Mouse (Mus musculus): ENCODE data around the gene Rhox9. TPM values are rescaled to one million over a fixed set of nuclear protein-coding genes. Genes with fewer than 3 reads are reported as not detected.
"Not testable (repeated sequence)": the region's sequence is repeated elsewhere in the genome, so short reads cannot be mapped to it uniquely, and the experiment has no call there.

Gene Rhox9
- polyA plus RNA-seq (2016; fragmentation: Nextera tagmentation; extraction: Ambion mirVana) = not detected in 2 replicates

DNA sequence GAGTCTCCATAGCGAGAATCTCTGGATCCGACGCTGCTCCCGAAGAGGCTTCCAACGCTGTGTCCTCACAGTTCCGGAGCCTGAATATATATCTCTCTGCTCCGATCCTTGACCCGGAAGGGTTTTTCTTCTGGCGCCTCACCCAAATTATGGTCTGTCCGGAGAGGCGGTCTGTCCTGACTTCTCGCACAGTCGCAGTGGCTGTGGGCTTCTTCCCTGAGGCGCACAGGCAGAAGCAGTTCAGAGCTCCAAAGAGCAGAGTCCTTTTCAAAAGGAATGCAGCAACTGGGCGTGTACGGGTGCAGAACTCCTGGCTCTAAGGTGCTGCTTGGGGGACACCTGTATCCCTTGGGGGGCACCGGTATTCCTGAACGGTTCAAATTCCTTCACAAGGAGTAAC, at the start of gene Rhox9:
Gene Rhox9 (minus strand): TSS at position 101 of the 400 bp plus-strand sequence.
- H3K27ac ChIP-seq (replicated peaks); H3K4me3 ChIP-seq; H3K4me2 ChIP-seq (replicated peaks); ATAC-seq (ENCODE audit: low FRiP score, low read depth); H3K9ac ChIP-seq (replicated peaks); H3K27me3 ChIP-seq; H3K9me3 ChIP-seq; H3K36me3 ChIP-seq; H3K4me1 ChIP-seq: not testable (repeated sequence)
- whole genome bisulfite sequencing = 91% methylated on average over 10 of the region's 18 CpGs

DNA sequence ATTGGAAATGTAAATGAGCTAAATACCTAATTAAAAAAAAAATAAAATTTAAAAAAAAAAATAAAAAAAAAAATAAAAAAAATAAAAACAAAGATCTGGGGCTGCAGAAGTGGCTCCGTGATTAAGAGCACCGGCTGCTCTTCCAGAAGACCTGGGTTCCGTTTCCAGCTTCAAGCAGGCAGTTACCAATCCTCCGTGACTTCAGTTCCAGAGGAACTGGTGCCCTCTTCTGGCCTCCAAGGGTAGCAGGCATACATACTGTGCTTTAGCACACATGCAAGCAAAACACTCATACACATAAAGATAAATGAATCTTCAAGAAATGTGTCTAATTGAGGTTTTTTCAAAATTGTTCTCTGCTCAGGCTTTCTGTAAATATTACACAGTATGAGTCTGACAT, 14.7 kb upstream of the Rhox9 start:
- Histone ChIP-seq H3K36me3 (no peaks in the 10 kb centered on the region), H3K4me1 (no peaks in the 10 kb centered on the region), H3K4me3 (no peak overlapping the region), H3K4me2 (replicated peaks) (no peak overlapping the region), H3K9me3 (no peaks in the 10 kb centered on the region), H3K27me3 (no peaks in the 10 kb centered on the region), H3K27ac (replicated peaks) (no peak overlapping the region), H3K9ac (replicated peaks) (no peak overlapping the region)
- ATAC-seq (ENCODE audit: low FRiP score, low read depth) = no peak
- WGBS = 60% methylated on average over 4 of the region's 4 CpGs

DNA sequence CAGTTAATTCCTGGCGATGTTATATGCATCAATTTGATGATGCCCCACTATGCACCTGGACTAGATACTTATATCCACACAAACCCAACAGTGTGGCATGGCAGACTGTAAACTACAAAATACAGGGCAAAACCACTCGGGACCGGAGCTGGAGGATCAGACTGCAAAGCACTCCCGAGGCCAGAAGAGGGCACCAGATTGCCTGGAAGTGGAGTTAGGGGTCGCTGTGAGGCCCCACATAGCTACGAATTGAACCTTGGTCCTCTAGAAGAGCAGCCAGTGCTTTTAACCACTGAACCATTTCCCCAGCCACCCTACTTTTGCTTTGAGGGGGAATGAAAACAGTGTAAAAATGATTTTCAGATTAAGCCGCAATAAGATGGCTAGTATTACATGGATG, 7.0 kb upstream of the Rhox9 start:
- Histone ChIP-seq H3K9ac (replicated peaks) (no peak overlapping the region), H3K4me3 (no peak overlapping the region), H3K36me3 (no peaks in the 10 kb centered on the region), H3K27me3 (no peaks in the 10 kb centered on the region), H3K27ac (replicated peaks) (no peak overlapping the region), H3K4me1 (no peaks in the 10 kb centered on the region), H3K9me3 (no peaks in the 10 kb centered on the region), H3K4me2 (replicated peaks) (no peak overlapping the region)
- WGBS = 65% methylated on average over 7 of the region's 7 CpGs
- ATAC-seq (ENCODE audit: low FRiP score, low read depth) = no peak

DNA sequence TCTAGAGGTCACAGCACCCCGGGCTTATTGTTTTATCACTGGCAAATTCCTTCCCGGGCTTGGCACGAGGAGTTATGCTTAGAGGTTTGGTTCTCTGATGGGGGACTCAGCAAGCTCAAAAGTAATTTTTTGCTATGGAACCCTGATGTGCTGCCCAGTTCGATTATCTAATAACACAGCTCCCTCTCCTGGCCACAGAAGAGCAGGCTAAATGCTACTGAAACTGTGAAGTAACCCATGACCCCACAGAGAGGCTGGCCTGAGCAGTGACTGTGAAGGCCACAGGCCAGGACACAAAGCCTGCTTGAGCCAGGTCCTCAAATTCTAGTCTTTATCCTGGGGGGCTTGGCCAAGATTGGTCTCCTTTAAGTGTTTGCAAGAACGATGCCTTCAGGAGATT, 2.2 kb upstream of the Rhox9 start:
- ATAC-seq (ENCODE audit: low FRiP score, low read depth) = no peak
- no peaks in the 10 kb centered on the region for H3K27me3 ChIP-seq
- H3K4me1 ChIP-seq = no peaks in the 10 kb centered on the region
- no peak overlapping the region for H3K9ac ChIP-seq (replicated peaks)
- 80% methylated on average over 5 of the region's 5 CpGs for WGBS
- no peak overlapping the region for H3K4me3 ChIP-seq
- no peaks in the 10 kb centered on the region for H3K9me3 ChIP-seq
- no peak overlapping the region for H3K4me2 ChIP-seq (replicated peaks)
- H3K36me3 ChIP-seq = no peaks in the 10 kb centered on the region
- H3K27ac ChIP-seq (replicated peaks) = no peak overlapping the region

DNA sequence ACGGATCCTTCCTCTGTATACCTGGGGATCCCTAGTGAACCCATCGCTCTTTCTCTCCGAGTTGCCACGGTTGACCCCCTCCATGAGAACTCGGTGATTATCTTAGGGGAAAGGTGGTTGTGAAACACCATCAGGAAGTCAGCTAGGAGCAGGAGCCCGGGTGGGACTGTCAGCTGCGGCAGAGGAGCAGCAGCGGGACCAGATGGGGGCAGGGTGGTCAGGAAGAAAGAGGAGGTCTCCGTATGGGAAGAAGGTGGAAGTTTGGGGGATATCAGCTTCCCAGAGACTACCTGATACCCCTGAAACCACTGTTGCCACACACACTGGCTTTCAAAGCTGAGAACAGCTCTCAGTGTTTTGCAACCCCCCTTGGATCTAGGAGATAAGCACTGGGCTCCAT, 4.4 kb downstream of the Rhox9 start, which contains the start of gene Rhox7b:
Gene Rhox7b (minus strand): TSS at position 101 of the 400 bp plus-strand sequence.
- not testable (repeated sequence) for H3K4me3 ChIP-seq; H3K27ac ChIP-seq (replicated peaks); ATAC-seq (ENCODE audit: low FRiP score, low read depth); H3K4me1 ChIP-seq; H3K36me3 ChIP-seq; H3K27me3 ChIP-seq; H3K9ac ChIP-seq (replicated peaks); H3K9me3 ChIP-seq; H3K4me2 ChIP-seq (replicated peaks)
- WGBS = 85% methylated on average over 9 of the region's 9 CpGs

DNA sequence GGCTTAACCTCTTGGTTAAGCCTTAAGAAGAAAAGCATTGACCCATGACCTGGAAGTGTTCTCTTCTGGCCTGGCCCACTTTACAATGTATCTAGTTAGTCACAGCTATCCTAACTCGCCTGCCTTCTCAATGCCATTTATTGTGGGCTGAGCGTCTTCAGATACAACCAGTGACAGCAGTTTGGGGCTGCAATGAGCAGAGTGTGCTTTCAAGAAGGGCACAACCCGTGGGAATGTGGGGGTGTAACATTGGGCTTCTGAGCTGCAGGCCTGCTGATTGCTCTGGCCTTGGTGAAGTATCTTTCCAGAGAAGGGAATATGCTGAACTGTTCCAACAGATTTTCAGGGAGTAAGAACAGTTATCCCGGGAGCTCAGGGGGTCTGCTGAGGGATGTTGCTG, 22.7 kb downstream of the Rhox9 start, which contains the start of gene Rhox8:
Gene Rhox8 (minus strand): TSS at position 101 of the 400 bp plus-strand sequence.
- 77% methylated on average over 4 of the region's 4 CpGs for whole genome bisulfite sequencing
- ATAC-seq (ENCODE audit: low FRiP score, low read depth) = no peak
- Histone ChIP-seq H3K4me1 (no peaks in the 10 kb centered on the region), H3K9ac (replicated peaks) (no peak within 1 kb of the TSS), H3K4me2 (replicated peaks) (no peak within 1 kb of the TSS), H3K27me3 (no peaks in the 10 kb centered on the region), H3K9me3 (no peaks in the 10 kb centered on the region), H3K4me3 (no peak within 1 kb of the TSS), H3K36me3 (no peaks in the 10 kb centered on the region), H3K27ac (replicated peaks) (no peak within 1 kb of the TSS)

DNA sequence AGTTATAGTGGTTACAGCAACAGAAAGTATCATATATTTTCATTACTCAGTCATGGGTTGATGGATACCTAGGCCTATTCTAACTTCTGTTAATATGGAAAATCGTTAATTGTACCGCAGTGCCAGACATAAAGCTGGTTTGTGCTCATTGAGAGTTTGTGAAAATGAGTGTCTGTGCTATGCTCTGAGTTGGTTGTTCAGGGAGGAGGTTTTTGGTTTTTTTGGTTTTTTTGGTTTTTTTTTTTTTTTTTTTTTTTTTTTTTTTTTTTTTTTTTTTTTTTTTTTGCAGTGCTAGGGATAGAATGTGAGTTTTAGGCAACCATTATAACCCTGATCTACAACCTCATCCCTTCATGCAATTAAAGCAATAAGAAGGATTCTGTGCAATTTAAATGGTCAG, 29.9 kb downstream of the Rhox9 start:
- no peak for ATAC-seq (ENCODE audit: low FRiP score, low read depth)
- H3K9ac ChIP-seq (replicated peaks) = no peak overlapping the region
- no peak overlapping the region for H3K4me3 ChIP-seq
- no peaks in the 10 kb centered on the region for H3K4me1 ChIP-seq
- no peaks in the 10 kb centered on the region for H3K27me3 ChIP-seq
- H3K27ac ChIP-seq (replicated peaks) = no peak overlapping the region
- no peaks in the 10 kb centered on the region for H3K9me3 ChIP-seq
- no peak overlapping the region for H3K4me2 ChIP-seq (replicated peaks)
- WGBS = 96% methylated on average over 2 of the region's 2 CpGs
- no peaks in the 10 kb centered on the region for H3K36me3 ChIP-seq

Other genes starting within 250 kb of the Rhox9 start
- gene Rhox3h, start 233.0 kb downstream of the Rhox9 start, polyA plus RNA-seq (2016; fragmentation: Nextera tagmentation; extraction: Ambion mirVana) = not detected in 2 replicates
- not detected in 2 replicates for gene Rhox2h, start 228.5 kb downstream of the Rhox9 start, polyA plus RNA-seq (2016; fragmentation: Nextera tagmentation; extraction: Ambion mirVana)
- 1.1 and 1.3 TPM in 2 replicates for gene Rhox5, start 96.9 kb downstream of the Rhox9 start, polyA plus RNA-seq (2016; fragmentation: Nextera tagmentation; extraction: Ambion mirVana)
- not detected in 2 replicates for gene Rhox6, start 74.9 kb downstream of the Rhox9 start, polyA plus RNA-seq (2016; fragmentation: Nextera tagmentation; extraction: Ambion mirVana)
- gene Rhox7a, start 70.1 kb downstream of the Rhox9 start, polyA plus RNA-seq (2016; fragmentation: Nextera tagmentation; extraction: Ambion mirVana) = not detected in 2 replicates
- gene Rhox8, start 22.8 kb downstream of the Rhox9 start, polyA plus RNA-seq (2016; fragmentation: Nextera tagmentation; extraction: Ambion mirVana) = not detected in 2 replicates
- gene Rhox7b, start 4.5 kb downstream of the Rhox9 start, polyA plus RNA-seq (2016; fragmentation: Nextera tagmentation; extraction: Ambion mirVana) = not detected in 2 replicates
- gene Btg1-ps1, start 117.0 kb upstream of the Rhox9 start, polyA plus RNA-seq (2016; fragmentation: Nextera tagmentation; extraction: Ambion mirVana) = not detected in 2 replicates
- not detected in 2 replicates for gene Btg1-ps2, start 141.3 kb upstream of the Rhox9 start, polyA plus RNA-seq (2016; fragmentation: Nextera tagmentation; extraction: Ambion mirVana)
- not detected in 2 replicates for gene Rhox10, start 164.7 kb upstream of the Rhox9 start, polyA plus RNA-seq (2016; fragmentation: Nextera tagmentation; extraction: Ambion mirVana)
- not detected in 2 replicates for gene Rhox11, start 183.4 kb upstream of the Rhox9 start, polyA plus RNA-seq (2016; fragmentation: Nextera tagmentation; extraction: Ambion mirVana)
- not detected in 2 replicates for gene Rhox12, start 209.1 kb upstream of the Rhox9 start, polyA plus RNA-seq (2016; fragmentation: Nextera tagmentation; extraction: Ambion mirVana)
- gene Rhox13, start 219.4 kb upstream of the Rhox9 start, polyA plus RNA-seq (2016; fragmentation: Nextera tagmentation; extraction: Ambion mirVana) = not detected in 2 replicates

Measured in midbrain, embryonic 12.5 days (tissue).